Mouse (Mus musculus) megakaryocyte, embryonic 14.5 days (primary cell): ENCODE measurements around the gene Etnk2.
"Not testable (repeated sequence)": the region's sequence is repeated elsewhere in the genome, so short reads cannot be mapped to it uniquely, and the experiment has no call there.

Experiments
- FLI1 ChIP-seq: IDR thresholded peaks from 2 replicates; pipeline ENCODE4 v1.6.1; 2012; ENCODE audit warnings: low read length, inconsistent platforms, mixed read lengths
- GATA1 ChIP-seq: IDR thresholded peaks from 3 replicates; pipeline ENCODE4 v1.6.1; 2012; ENCODE audit warnings: mixed read lengths, low read length, inconsistent platforms, borderline replicate concordance

DNA sequence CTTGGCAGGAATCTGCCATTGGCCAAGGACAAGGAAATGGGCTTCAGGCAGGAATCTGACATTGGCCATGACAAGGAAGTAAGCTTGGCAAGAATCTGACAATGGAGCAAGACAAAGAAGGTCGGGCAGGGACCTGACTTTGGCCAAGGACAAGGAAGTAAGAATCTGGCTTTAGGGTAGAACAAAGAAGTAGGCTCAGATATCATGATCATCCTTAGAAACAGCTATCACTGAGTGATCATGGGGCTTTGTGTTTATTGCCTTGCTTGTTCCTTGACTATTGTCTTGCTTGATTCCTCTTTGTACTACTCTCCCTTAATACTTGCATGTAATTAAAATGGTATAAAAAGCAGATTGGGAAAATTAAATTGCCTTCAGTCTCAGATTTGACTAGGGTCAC, 23.0 kb upstream of the Etnk2 start:
- not testable (repeated sequence) for TF ChIP-seq GATA1, FLI1
